Comparison of ENCODE assay signal across 12 mouse cellular contexts in the genomic region with DNA sequence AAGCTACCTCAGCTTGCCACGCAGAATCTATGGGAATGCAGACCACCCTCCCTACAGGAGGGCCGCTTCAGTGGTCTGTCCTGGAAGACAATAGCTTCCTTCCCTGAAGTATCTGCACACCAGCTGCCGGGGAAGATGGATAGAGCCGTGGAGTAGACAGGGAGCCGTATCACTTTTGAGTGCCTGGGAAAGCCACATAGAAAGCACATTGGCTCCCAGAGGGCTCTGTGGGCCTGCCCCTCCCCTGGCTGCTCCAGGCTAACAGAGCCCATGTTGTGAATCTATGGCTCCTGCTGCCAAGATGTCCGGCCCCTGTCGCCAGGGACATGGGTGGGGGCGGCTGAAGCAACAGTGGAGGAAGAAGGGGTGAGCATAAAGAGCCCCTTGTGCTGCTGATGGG.
DNase-seq lines count a peak whose midpoint lies in the region.
"Had no signal": no experiment of that assay in that cellular context is flagged by ENCODE, and none has a peak within 500 bp of the region (broad histone marks: within the 10 kb centered on the region; RNA-seq: fewer than 3 reads in every experiment).

No protein-coding gene starts in this region.

- H3K36me3 ChIP-seq in midbrain, embryonic 10.5 days = no peaks in the 10 kb centered on the region
- H3K36me3 ChIP-seq: liver, embryonic 15.5 days had no signal

- DNase-seq in gastrocnemius, postnatal 25 days = peak; percentile 27
- no peak for DNase-seq in gastrocnemius, postnatal 36 days
- DNase-seq in embryo, embryonic 11 days = peak; percentile 58
- peak; percentile 12 for DNase-seq in heart, postnatal 25 days (ENCODE audit: low spot score)
- DNase-seq in midbrain, embryonic 10.5 days (ENCODE audit: low spot score) = no peak
- DNase-seq in adrenal gland, postnatal 36 days = no peak
- DNase-seq in cerebellum, adult 11 months = no peak
- no peak for DNase-seq in adrenal gland, adult 2 months
- DNase-seq: cerebellum, adult 9-10 months; kidney, postnatal 10 days had no signal

- H3K27me3 ChIP-seq in midbrain, embryonic 10.5 days (ENCODE audit: low read depth, poor library complexity, severe bottlenecking) = peaks cover 35% of the 10 kb centered on the region
- H3K27me3 ChIP-seq: liver, embryonic 15.5 days had no signal

- intact Hi-C loops in gastrocnemius, postnatal 36 days (cut with DNase I) = loop anchor here (2.0 to 5.0 kb wide), 2 partner anchors 97 to 324 kb away; partner anchors contain the start of gene Sstr2
- intact Hi-C loops in heart, postnatal 25 days (cut with DNase I) = no loop called here

- WGBS in midbrain, embryonic 10.5 days = 70% methylated on average over 8 of the region's 8 CpGs

- H3K4me1 ChIP-seq in midbrain, embryonic 10.5 days = peaks cover 40% of the 10 kb centered on the region

- no peaks in the 10 kb centered on the region for H3K9me3 ChIP-seq in midbrain, embryonic 10.5 days (replicated peaks)
- H3K9me3 ChIP-seq: liver, embryonic 15.5 days had no signal

- no peak overlapping the region for H3K4me3 ChIP-seq in midbrain, embryonic 10.5 days
- H3K4me3 ChIP-seq: liver, embryonic 15.5 days; myocyte had no signal

- H3K27ac ChIP-seq in midbrain, embryonic 10.5 days (replicated peaks) = peak overlapping the region; percentile 55
- H3K27ac ChIP-seq: liver, embryonic 15.5 days had no signal

Comparison
In these comparisons a context has a peak if more than half of its experiments do, and no peak if none do; other contexts are left out.
1. DNase-seq: peak in gastrocnemius, postnatal 25 days (single experiment), embryo, embryonic 11 days (single experiment) and heart, postnatal 25 days (single experiment); none in gastrocnemius, postnatal 36 days (0 of 2), midbrain, embryonic 10.5 days (single experiment), adrenal gland, postnatal 36 days (0 of 2), cerebellum, adult 11 months (single experiment) and adrenal gland, adult 2 months (single experiment).